Mouse (Mus musculus) cerebellum, adult 9-10 months (tissue): ENCODE measurements at regions not wholly inside any gene's neighbourhood (a gene's known extent, or its start where the extent isn't known, plus 50 kb on each side); places are given as distances from the start of the nearest gene placed in this dataset.
A peak's percentile ranks its signal among the peaks of the same experiment; 100 is the strongest.

Experiments used
- DNase-seq: peaks from one replicate; pipeline ENCODE4 v3.0.0; 2022

DNA sequence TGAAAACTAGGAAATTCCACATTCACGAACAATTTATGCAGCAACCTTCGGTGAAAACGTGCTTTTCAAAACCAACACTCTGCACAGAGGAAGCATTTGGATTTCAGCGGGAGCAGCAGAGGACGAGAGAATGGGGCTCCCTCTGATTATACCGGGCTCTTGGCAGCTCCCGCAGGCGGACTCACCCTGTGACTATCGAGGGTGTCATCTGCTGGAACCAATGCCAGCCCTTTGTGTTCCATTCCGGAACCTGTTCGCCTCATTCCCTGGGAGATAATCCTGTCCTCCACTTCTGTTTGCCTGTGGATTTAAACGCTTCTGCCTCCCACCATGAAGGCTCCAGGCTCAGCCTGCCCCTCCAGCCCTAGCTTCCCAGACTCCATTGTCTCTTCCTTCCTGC is 77.1 kb downstream of the Utp18 start:
- peak; percentile 58 for DNase-seq

DNA sequence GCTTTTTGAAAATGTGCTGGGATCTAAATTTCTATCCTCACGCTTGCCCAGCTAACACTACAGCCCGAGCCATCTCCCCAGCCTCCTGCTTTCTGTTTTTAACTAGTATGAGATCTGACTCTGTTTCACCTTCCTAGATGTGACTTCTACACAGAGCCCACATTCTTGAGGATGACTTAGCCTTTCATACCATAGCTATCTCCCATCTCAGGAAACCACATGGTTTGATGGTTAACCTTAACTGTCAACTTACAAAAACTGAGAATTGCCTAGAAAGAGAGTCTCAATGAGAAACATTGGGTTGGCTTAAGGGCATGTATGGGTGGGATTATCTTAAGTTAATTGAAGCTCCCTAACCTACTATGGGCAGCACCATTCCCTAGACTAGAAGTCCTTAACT is 78.4 kb downstream of the Utp18 start:
- DNase-seq, result no peak

GRCm38 (mm10) chr11:93771143-93771940 is 114.2 kb downstream of the Utp18 start:
- peak; percentile 25 for DNase-seq

- DNase-seq, result no peak
Measured at GRCm38 (mm10) chr11:93765961-93766360, 119.6 kb downstream of the Utp18 start.

GRCm38 (mm10) chr11:93762832-93763530 is 122.6 kb downstream of the Utp18 start:
- DNase-seq, result peak; percentile 60

- DNase-seq, result no peak
Measured at GRCm38 (mm10) chr11:93757825-93758224, 127.7 kb downstream of the Utp18 start.

GRCm38 (mm10) chr11:93736618-93737017 is 148.9 kb downstream of the Utp18 start:
- DNase-seq, result no peak

- DNase-seq, result no peak
Measured at GRCm38 (mm10) chr11:93733568-93734185, 151.9 kb downstream of the Utp18 start.

DNA sequence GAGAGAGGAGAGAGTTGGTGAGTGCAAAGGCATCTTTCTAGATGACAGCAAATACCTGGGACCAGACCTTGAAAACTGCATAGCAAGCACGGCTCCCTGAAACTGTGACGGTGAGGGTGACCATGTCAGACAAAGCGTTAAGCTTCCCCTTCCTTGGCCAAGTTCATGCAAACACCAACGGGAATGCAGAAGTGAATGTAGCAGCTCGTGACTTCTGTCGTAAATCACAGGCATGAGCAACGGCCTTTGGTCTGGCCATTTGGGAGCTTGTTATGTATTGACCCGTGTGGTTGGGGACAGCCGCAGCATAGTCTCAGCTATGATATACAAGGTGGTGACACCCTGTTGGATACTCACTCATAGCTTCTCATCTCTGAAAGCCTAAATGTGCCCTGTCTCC is 156.4 kb downstream of the Utp18 start:
- no peak for DNase-seq

GRCm38 (mm10) chr11:93725242-93725641 is 160.3 kb downstream of the Utp18 start:
- DNase-seq, result no peak

DNA sequence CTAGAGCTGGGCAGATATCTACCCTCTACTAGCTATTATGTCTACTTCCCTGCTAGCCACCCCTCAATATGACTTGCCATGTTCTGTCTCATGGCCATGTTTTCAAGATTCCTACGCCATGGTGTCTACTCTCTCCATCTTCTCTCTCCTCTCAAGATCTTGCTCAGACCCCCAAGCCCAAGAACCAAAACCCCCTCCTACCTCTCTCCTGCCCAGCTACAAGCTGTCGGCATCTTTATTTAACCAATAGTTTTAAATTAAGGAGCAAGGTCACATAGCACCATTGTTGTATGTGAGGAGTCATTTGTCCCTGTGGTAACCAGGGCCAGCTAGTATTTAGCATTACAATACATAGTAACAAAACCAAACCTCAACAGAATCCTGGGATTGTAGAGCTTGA is 166.4 kb downstream of the Utp18 start:
- DNase-seq, result no peak

DNA sequence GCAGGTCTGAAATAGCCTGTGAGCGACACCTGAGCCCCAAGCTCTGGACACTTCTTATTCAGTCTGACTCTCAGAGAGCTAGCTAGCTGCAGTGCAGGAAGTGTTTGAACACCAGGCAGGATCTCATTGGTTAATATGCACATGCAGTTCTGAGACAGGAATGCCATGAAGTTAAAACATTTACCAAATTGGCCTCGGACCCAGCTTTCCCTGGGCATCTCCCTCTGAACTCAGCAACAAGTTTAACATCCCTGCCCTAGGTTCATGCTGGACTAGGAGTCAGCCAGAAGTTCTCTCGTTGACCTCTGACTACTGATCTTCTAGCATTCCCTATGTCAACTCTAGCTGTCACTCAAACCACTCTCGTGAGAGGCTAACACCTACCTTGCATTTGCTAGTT is 175.9 kb downstream of the Utp18 start:
- no peak for DNase-seq

GRCm38 (mm10) chr11:93696982-93697541 is 188.5 kb downstream of the Utp18 start:
- no peak for DNase-seq

DNA sequence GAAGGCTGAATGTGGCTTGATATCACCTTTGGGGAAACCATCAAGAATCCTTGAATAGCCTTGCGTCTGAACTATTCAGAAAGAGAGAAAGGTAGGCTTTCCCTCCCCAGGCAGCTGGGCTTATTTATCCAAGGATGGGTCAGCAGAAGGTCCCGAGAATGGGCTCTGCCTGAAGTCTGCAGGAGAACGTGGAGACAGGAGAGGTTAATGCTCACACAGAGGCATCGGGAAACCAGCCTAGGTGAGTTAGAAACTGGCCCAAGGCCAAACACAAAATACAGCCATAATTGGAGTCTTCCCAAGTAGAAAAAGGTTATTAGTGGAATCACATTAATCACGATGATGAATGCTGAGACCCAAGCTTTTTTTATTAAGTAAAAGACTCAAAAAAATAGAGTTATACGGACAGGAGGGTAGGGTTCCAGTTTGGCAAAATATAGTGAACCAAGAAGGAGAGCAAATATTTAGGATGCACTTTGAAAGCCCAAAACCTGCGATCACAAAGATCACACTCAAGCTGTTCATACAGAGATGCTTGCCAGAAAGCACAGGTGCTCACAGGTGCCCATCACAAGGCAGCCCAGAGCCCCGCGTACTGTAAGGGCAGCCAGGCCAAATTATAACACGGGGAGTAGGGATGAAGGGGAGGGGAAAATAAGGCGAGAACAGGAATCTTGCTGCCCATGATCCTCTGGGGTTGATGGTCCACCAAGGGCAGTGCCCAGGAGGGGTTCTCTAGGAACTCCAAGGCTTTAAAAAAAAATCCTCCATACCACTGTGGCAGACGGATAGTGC is 189.3 kb downstream of the Utp18 start:
- peak; percentile 97 for DNase-seq

- no peak for DNase-seq
Measured at GRCm38 (mm10) chr11:93683691-93684090, 201.9 kb downstream of the Utp18 start.

DNA sequence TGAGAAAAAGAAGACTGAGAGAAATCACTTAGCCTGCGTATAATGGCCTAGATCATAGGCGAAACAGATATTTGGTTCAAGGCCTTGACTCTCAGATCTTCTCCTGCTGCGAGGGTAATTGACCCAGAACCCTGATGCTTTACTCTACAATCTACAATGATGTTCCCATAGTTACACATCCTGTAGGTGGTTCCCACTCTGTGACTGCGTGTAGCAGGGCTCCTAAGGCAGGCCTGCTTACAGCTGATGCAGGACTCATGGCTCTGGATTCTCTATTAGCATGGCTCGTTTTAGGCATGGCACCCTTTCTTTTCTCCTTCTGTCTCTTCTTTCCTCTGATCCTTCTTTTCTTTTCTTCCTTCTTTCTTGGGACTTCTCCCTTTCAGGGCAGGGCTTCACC is 209.3 kb downstream of the Utp18 start:
- DNase-seq, result no peak

GRCm38 (mm10) chr11:93672025-93672424 is 213.5 kb downstream of the Utp18 start:
- no peak for DNase-seq

GRCm38 (mm10) chr11:93661657-93662056 is 223.9 kb downstream of the Utp18 start:
- DNase-seq, result no peak

- no peak for DNase-seq
Measured at GRCm38 (mm10) chr11:93660379-93660778, 225.2 kb downstream of the Utp18 start.

DNA sequence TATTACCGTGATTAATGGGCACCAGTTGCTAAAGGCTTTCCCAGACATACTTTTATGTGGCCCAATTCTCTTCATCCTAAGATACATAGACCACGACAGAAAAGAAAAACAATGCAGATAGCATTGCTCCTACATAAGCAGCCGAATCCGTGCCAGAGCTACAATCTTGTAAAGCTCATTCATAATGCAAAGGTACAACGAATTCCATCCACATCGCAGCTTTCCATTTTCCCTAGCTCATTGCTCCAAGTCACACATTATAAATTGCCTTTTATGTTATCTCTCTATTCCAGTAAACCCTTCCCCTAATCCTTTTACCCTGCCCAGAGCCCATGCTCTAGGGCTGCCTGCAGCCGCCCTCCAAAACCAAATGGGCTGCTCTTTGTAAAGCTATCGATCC is 226.8 kb downstream of the Utp18 start:
- DNase-seq, result no peak

DNA sequence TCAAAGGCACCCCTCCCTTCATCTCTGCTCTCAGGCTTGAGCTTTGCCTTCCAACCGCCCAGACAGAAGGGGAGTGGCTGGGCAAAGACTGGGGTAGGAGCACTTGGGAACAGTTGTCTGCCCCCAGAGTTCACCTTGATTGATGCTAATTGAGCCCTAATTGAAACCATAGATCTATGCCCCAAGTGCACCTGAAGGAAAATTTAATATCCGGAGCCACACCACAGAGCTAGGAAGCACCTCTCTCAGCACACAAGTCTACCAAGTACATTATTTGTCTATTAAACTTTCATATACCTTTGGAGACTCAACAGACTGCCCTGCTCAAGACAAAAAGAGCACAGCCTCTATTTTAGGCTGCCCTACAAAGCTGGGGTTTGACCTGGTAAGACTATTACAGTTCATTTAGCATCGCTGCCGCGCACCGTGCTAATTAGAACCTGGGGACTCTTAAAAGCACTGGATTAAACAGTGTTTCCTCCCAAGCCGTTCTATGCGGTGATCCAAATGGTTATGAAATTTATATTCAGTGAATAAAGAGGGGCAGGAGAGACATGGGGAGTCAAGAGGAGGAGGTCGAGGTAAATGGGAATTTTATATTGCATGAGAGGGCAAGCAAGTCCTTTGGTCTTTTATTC is 229.8 kb downstream of the Utp18 start:
- no peak for DNase-seq

GRCm38 (mm10) chr11:93653401-93653800 is 232.2 kb downstream of the Utp18 start:
- peak; percentile 57 for DNase-seq
